Mouse (Mus musculus): ENCODE measurements around the gene Rab3il1.

Rab3il1 gene

GRCm38 (mm10) chr19:10040866-10041387 lies 39.5 kb downstream of the Rab3il1 start:
- DNase-seq (ENCODE audit: low read depth) = no peak

GRCm38 (mm10) chr19:10041388-10042148 lies 40.1 kb downstream of the Rab3il1 start, which contains the start of gene Fads3:
Fads3 (plus strand) TSS chr19:10041569.
- no peak for DNase-seq (ENCODE audit: low read depth)

- DNase-seq (ENCODE audit: low read depth) = peak; percentile 75
Measured at GRCm38 (mm10) chr19:10042232-10042631, 40.8 kb downstream of the Rab3il1 start.

- DNase-seq (ENCODE audit: low read depth) = no peak
Measured at GRCm38 (mm10) chr19:10042816-10043215, 41.3 kb downstream of the Rab3il1 start.

- no peak for DNase-seq (ENCODE audit: low read depth)
Measured at GRCm38 (mm10) chr19:10043643-10044042, 42.2 kb downstream of the Rab3il1 start.

GRCm38 (mm10) chr19:10045707-10046106 lies 44.2 kb downstream of the Rab3il1 start:
- DNase-seq (ENCODE audit: low read depth) = peak; percentile 68

- no peak for DNase-seq (ENCODE audit: low read depth)
Measured at GRCm38 (mm10) chr19:10046346-10046745, 44.9 kb downstream of the Rab3il1 start.

- no peak for DNase-seq (ENCODE audit: low read depth)
Measured at GRCm38 (mm10) chr19:10046983-10047382, 45.5 kb downstream of the Rab3il1 start.

- DNase-seq (ENCODE audit: low read depth) = no peak
Measured at GRCm38 (mm10) chr19:10049533-10049932, 48.1 kb downstream of the Rab3il1 start.

- no peak for DNase-seq (ENCODE audit: low read depth)
Measured at GRCm38 (mm10) chr19:10050438-10050837, 49.0 kb downstream of the Rab3il1 start.

- DNase-seq (ENCODE audit: low read depth) = no peak
Measured at GRCm38 (mm10) chr19:10052698-10053097, 51.2 kb downstream of the Rab3il1 start.

- DNase-seq (ENCODE audit: low read depth) = no peak
Measured at GRCm38 (mm10) chr19:10053692-10054260, 52.3 kb downstream of the Rab3il1 start.

- no peak for DNase-seq (ENCODE audit: low read depth)
Measured at GRCm38 (mm10) chr19:10054361-10055075, 53.0 kb downstream of the Rab3il1 start.

GRCm38 (mm10) chr19:10055261-10055660 lies 53.8 kb downstream of the Rab3il1 start:
- DNase-seq (ENCODE audit: low read depth) = no peak

- DNase-seq (ENCODE audit: low read depth) = no peak
Measured at GRCm38 (mm10) chr19:10055783-10056660, 54.6 kb downstream of the Rab3il1 start.

- no peak for DNase-seq (ENCODE audit: low read depth)
Measured at GRCm38 (mm10) chr19:10056686-10057085, 55.2 kb downstream of the Rab3il1 start.

- no peak for DNase-seq (ENCODE audit: low read depth)
Measured at GRCm38 (mm10) chr19:10057486-10058351, 56.2 kb downstream of the Rab3il1 start.

- DNase-seq (ENCODE audit: low read depth) = no peak
Measured at GRCm38 (mm10) chr19:10058352-10058825, 56.9 kb downstream of the Rab3il1 start.

- no peak for DNase-seq (ENCODE audit: low read depth)
Measured at GRCm38 (mm10) chr19:10058876-10059427, 57.5 kb downstream of the Rab3il1 start.

GRCm38 (mm10) chr19:10059911-10060567 lies 58.6 kb downstream of the Rab3il1 start:
- DNase-seq (ENCODE audit: low read depth) = peak; percentile 70

Measured in c-Kit-positive CD71-positive TER-119-negative erythroid progenitor cells, embryonic 14.5 days (primary cell).